ENCODE assay signal across 19 mouse cellular contexts in the genomic region with DNA sequence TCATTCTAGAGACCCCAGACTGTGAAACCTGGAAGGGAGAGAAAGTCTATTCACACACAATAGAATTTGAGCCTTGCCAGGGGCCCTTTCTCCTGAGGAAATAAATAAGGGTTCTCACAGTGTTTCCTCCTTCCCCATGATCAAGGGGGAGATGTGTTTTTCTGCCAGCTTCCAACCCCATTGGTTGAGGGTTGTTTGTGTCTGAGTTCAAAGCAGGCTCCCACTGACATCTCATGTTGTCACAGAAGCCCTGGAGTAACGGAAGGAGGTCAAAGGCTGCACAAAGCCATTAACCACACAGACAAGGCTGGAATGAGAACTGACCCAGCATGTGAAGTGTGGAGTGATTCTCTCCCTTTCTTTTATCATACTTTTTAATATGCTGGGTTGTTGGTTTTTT.
DNase-seq lines count a peak whose midpoint lies in the region; ATAC-seq and TF ChIP-seq lines count a peak whose summit lies in the region.
"Had no signal": no experiment of that assay in that cellular context is flagged by ENCODE, and none has a peak within 500 bp of the region (broad histone marks: within the 10 kb centered on the region; RNA-seq: fewer than 3 reads in every experiment).

No protein-coding gene starts in this region.

- H3K36me3 ChIP-seq in kidney, postnatal 0 days (ENCODE audit: insufficient read depth, low read length): no peaks in the 10 kb centered on the region
- no peaks in the 10 kb centered on the region for H3K36me3 ChIP-seq in neural tube, embryonic 15.5 days
- no peaks in the 10 kb centered on the region for H3K36me3 ChIP-seq in hindbrain, embryonic 16.5 days (ENCODE audit: control insufficient read depth, insufficient read depth, low read length)
- H3K36me3 ChIP-seq: limb, embryonic 10.5 days; neural tube, embryonic 13.5 days had no signal

- no peak; the same call in 1 of the 2 replicates for ATAC-seq in kidney, postnatal 0 days (replicated peaks; ENCODE audit: low FRiP score, low read depth)
- no peak for ATAC-seq in neural tube, embryonic 15.5 days (ENCODE audit: low FRiP score)
- ATAC-seq in hindbrain, embryonic 16.5 days: 0 out of 2 replicates have a peak, but pooled peaks have one; percentile 34
- ATAC-seq: intestine, embryonic 16.5 days; liver, postnatal 0 days had no signal

- H3K4me2 ChIP-seq in kidney, postnatal 0 days (ENCODE audit: low read length): no peak overlapping the region
- H3K4me2 ChIP-seq in neural tube, embryonic 15.5 days: no peak overlapping the region
- no peak overlapping the region for H3K4me2 ChIP-seq in hindbrain, embryonic 16.5 days (ENCODE audit: low read length)
- H3K4me2 ChIP-seq: forebrain, embryonic 13.5 days; midbrain, embryonic 11.5 days; neural tube, embryonic 13.5 days had no signal

- TF ChIP-seq POLR2A in cerebellum, adult 2 months (IDR thresholded peaks at IDR 0.05; ENCODE audit: borderline replicate concordance, insufficient read depth, low read length): no peak

- 40% methylated on average over 1 of the region's 1 CpGs for WGBS in kidney, postnatal 0 days
- WGBS in neural tube, embryonic 15.5 days: 34% methylated on average over 1 of the region's 1 CpGs
- WGBS in hindbrain, embryonic 16.5 days: 41% methylated on average over 1 of the region's 1 CpGs
- 85% methylated on average over 1 of the region's 1 CpGs for WGBS in cerebellum, adult 2 months

- peak; percentile 65 for DNase-seq in kidney, postnatal 0 days (ENCODE audit: low spot score)
- DNase-seq in kidney, postnatal 10 days: no peak
- peak; percentile 27 for DNase-seq in neural tube, embryonic 10.5 days (ENCODE audit: extremely low spot score, low spot score)
- no peak for DNase-seq in adrenal gland, adult (ENCODE audit: inconsistent age in 2 of 2, low spot score in 1 of 2)
- no peak for DNase-seq in cerebellum, adult 2 months
- DNase-seq: adrenal gland, adult 2 months; cerebellum, adult 9-11 months; gastrocnemius, postnatal 14 days; heart, adult 18-20 months; heart, postnatal 36 days; layer of hippocampus, adult 9-11 months; liver, postnatal 0 days had no signal

- no peaks in the 10 kb centered on the region for H3K27me3 ChIP-seq in kidney, postnatal 0 days (ENCODE audit: insufficient read depth, low read length)
- no peaks in the 10 kb centered on the region for H3K27me3 ChIP-seq in neural tube, embryonic 15.5 days (replicated peaks)
- H3K27me3 ChIP-seq in hindbrain, embryonic 16.5 days (replicated peaks; ENCODE audit: control insufficient read depth, insufficient read depth, low read length): no peaks in the 10 kb centered on the region
- no peaks in the 10 kb centered on the region for H3K27me3 ChIP-seq in cerebellum, adult 2 months (ENCODE audit: control insufficient read depth, insufficient read depth, low read length)
- H3K27me3 ChIP-seq: forebrain, embryonic 13.5 days; neural tube, embryonic 13.5 days had no signal

- no peaks in the 10 kb centered on the region for H3K9me3 ChIP-seq in kidney, postnatal 0 days (replicated peaks; ENCODE audit: low read length)
- H3K9me3 ChIP-seq in neural tube, embryonic 15.5 days (replicated peaks): no peaks in the 10 kb centered on the region
- no peaks in the 10 kb centered on the region for H3K9me3 ChIP-seq in hindbrain, embryonic 16.5 days (ENCODE audit: control insufficient read depth, low read length)
- H3K9me3 ChIP-seq: forebrain, embryonic 13.5 days; limb, embryonic 10.5 days; neural tube, embryonic 13.5 days had no signal

- H3K9ac ChIP-seq in kidney, postnatal 0 days (ENCODE audit: low read depth, low read length): no peak overlapping the region
- no peak overlapping the region for H3K9ac ChIP-seq in neural tube, embryonic 15.5 days (replicated peaks)
- no peak overlapping the region for H3K9ac ChIP-seq in hindbrain, embryonic 16.5 days (ENCODE audit: low read depth, low read length)
- H3K9ac ChIP-seq: forebrain, embryonic 13.5 days; liver, postnatal 0 days; neural tube, embryonic 13.5 days had no signal

- H3K4me3 ChIP-seq in kidney, postnatal 0 days (replicated peaks; ENCODE audit: low read depth, low read length): no peak overlapping the region
- no peak overlapping the region for H3K4me3 ChIP-seq in neural tube, embryonic 15.5 days (replicated peaks)
- no peak overlapping the region for H3K4me3 ChIP-seq in hindbrain, embryonic 16.5 days (ENCODE audit: low read length)
- no peak overlapping the region for H3K4me3 ChIP-seq in cerebellum, adult 2 months (replicated peaks; ENCODE audit: insufficient read depth, low read depth, low read length)
- H3K4me3 ChIP-seq: forebrain, embryonic 13.5 days; limb, embryonic 10.5 days; neural tube, embryonic 13.5 days had no signal

- H3K27ac ChIP-seq in kidney, postnatal 0 days: no peak overlapping the region
- no peak overlapping the region for H3K27ac ChIP-seq in neural tube, embryonic 15.5 days (replicated peaks)
- H3K27ac ChIP-seq in hindbrain, embryonic 16.5 days (ENCODE audit: low read depth, low read length): no peak overlapping the region
- H3K27ac ChIP-seq in cerebellum, adult 2 months (ENCODE audit: insufficient read depth, low read length): no peak overlapping the region
- H3K27ac ChIP-seq: forebrain, embryonic 13.5 days; limb, embryonic 10.5 days; neural tube, embryonic 13.5 days had no signal

- H3K4me1 ChIP-seq in kidney, postnatal 0 days (replicated peaks; ENCODE audit: insufficient read depth, low read length): no peaks in the 10 kb centered on the region
- H3K4me1 ChIP-seq in neural tube, embryonic 15.5 days: 0 out of 2 replicates have a peak, but pooled peaks cover 8% of the 10 kb centered on the region
- H3K4me1 ChIP-seq in hindbrain, embryonic 16.5 days (ENCODE audit: control insufficient read depth, insufficient read depth, low read depth, low read length): peaks cover 3% of the 10 kb centered on the region
- H3K4me1 ChIP-seq in cerebellum, adult 2 months (ENCODE audit: control insufficient read depth, insufficient read depth, low read length): no peaks in the 10 kb centered on the region

- TF ChIP-seq CTCF in kidney, postnatal 0 days (IDR thresholded peaks at IDR 0.05; ENCODE audit: low read depth): no peak
- no peak for TF ChIP-seq CTCF in cerebellum, adult 2 months (IDR thresholded peaks at IDR 0.05; ENCODE audit: borderline replicate concordance, insufficient read depth, low read depth, low read length)

Comparison
In these comparisons a context has a peak if more than half of its experiments do, and no peak if none do; other contexts are left out.
1. DNase-seq: peak in kidney, postnatal 0 days (single experiment) and neural tube, embryonic 10.5 days (single experiment); none in kidney, postnatal 10 days (single experiment), adrenal gland, adult (0 of 2) and cerebellum, adult 2 months (0 of 2).